Mouse (Mus musculus): ENCODE results near the gene Ambra1. TPM values are rescaled to one million over a fixed set of nuclear protein-coding genes. Genes with fewer than 3 reads are reported as not detected.

Ambra1 gene
- total RNA-seq, 1 experiment = 27.0 TPM

DNA sequence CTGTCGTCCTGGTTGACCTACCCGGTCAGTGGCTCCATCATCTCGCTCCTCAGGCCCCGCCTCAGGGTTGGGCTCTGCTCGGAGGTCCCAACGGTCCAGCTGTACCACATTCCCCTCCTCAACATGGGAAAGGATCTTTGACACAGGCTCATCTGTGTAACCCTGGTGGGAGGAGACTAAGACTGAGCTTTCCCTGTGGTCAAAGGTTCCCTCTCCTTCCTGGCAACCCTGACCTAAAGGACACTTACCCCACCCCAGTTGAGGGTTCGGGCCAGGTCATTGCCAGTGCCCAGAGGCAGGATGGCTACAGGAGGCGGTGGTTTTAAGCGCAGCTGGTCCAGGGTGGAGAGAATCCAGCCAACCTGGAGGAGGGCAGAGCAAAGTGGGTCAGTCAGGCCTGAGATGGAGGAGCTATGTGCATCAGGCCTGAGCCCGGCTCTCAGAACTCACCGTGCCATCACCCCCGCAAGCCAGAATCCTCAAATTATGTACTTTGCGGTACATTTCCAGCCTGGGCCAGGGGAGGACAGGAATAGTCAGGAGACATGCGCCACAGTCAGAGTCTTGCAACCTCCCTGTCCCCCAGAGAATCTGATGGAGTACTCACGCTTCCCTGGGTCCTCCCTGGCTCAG lies 209.5 kb downstream of the Ambra1 start:
- Histone ChIP-seq H3K4me3 (ENCODE audit: insufficient read depth in 1 of 2, low read depth in 1 of 2, low read length in 2 of 2, poor library complexity in 1 of 2, severe bottlenecking in 1 of 2) (no peak overlapping the region), H3K9ac (ENCODE audit: insufficient read depth, low read depth, low read length, poor library complexity, severe bottlenecking) (no peak overlapping the region), H3K27ac (ENCODE audit: insufficient read depth, low read depth, low read length, poor library complexity, severe bottlenecking) (no peak overlapping the region), H3K4me1 (ENCODE audit: control insufficient read depth in 2 of 2, insufficient read depth in 2 of 2, low read length in 2 of 2, poor library complexity in 1 of 2) (peaks cover 0 to 16% of the 10 kb centered on the region in 2 experiments; a peak in 2 of 4 replicates), H3K36me3 (ENCODE audit: control insufficient read depth, insufficient read depth, low read length, poor library complexity, severe bottlenecking) (peaks cover 57% of the 10 kb centered on the region), H3K9me3 (ENCODE audit: control insufficient read depth, insufficient read depth, low read depth, low read length) (no peaks in the 10 kb centered on the region)
- DNase-seq (ENCODE audit: low read depth, low spot score) = no peak
- TF ChIP-seq ZC3H11A (IDR thresholded peaks at IDR 0.05; ENCODE audit: borderline replicate concordance, low read depth, low read length) (no peak), MAFK (IDR thresholded peaks at IDR 0.05; ENCODE audit: insufficient read depth, low read depth, low read length) (no peak), CHD2 (IDR thresholded peaks at IDR 0.05; ENCODE audit: low read depth, low read length) (no peak), ZNF384 (IDR thresholded peaks at IDR 0.05; ENCODE audit: low read depth, low read length) (no peak), HCFC1 (IDR thresholded peaks at IDR 0.05; ENCODE audit: borderline replicate concordance, insufficient read depth, low read length) (no peak)
- in situ Hi-C loops (cut with MboI; ENCODE audit: low sequenced_read_pairs in 2 of 2, unreplicated experiment in 2 of 2) = no loop called here

DNA sequence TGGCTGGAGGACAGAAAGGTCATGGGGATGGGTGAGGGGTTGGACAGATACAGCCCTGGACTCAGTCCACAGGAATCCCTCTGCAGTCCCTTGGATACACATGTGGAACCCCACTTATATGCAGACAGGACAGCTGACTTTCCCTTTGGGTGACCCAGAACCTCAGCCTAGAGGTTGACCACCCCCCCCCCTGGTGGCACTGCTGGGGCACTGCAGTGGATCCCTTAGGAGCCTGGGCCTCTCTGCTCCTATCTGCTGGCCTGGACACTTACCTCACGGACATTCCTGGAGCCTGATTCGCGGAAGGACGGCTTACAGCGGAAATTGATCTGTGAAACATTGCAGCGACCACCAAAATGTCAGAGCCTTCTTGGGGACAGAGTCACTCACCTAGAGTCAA lies 212.4 kb downstream of the Ambra1 start:
- H3K9me3 ChIP-seq (ENCODE audit: control insufficient read depth, insufficient read depth, low read depth, low read length) = no peaks in the 10 kb centered on the region
- in situ Hi-C loops (cut with MboI; ENCODE audit: low sequenced_read_pairs in 2 of 2, unreplicated experiment in 2 of 2) = no loop called here
- TF ChIP-seq ZNF384 (IDR thresholded peaks at IDR 0.05; ENCODE audit: low read depth, low read length) (no peak), ZC3H11A (IDR thresholded peaks at IDR 0.05; ENCODE audit: borderline replicate concordance, low read depth, low read length) (no peak), CHD2 (IDR thresholded peaks at IDR 0.05; ENCODE audit: low read depth, low read length) (no peak), MAFK (IDR thresholded peaks at IDR 0.05; ENCODE audit: insufficient read depth, low read depth, low read length) (no peak), HCFC1 (IDR thresholded peaks at IDR 0.05; ENCODE audit: borderline replicate concordance, insufficient read depth, low read length) (no peak)
- H3K9ac ChIP-seq (ENCODE audit: insufficient read depth, low read depth, low read length, poor library complexity, severe bottlenecking) = no peak overlapping the region
- H3K4me3 ChIP-seq (ENCODE audit: insufficient read depth in 1 of 2, low read depth in 1 of 2, low read length in 2 of 2, poor library complexity in 1 of 2, severe bottlenecking in 1 of 2) = no peak overlapping the region
- H3K27ac ChIP-seq (ENCODE audit: insufficient read depth, low read depth, low read length, poor library complexity, severe bottlenecking) = no peak overlapping the region
- no peak for DNase-seq (ENCODE audit: low read depth, low spot score)
- peaks cover 32% of the 10 kb centered on the region for H3K36me3 ChIP-seq (ENCODE audit: control insufficient read depth, insufficient read depth, low read length, poor library complexity, severe bottlenecking)
- peaks cover 0 to 16% of the 10 kb centered on the region in 2 experiments; a peak in 3 of 4 replicates for H3K4me1 ChIP-seq (ENCODE audit: control insufficient read depth in 2 of 2, insufficient read depth in 2 of 2, low read length in 2 of 2, poor library complexity in 1 of 2)

DNA sequence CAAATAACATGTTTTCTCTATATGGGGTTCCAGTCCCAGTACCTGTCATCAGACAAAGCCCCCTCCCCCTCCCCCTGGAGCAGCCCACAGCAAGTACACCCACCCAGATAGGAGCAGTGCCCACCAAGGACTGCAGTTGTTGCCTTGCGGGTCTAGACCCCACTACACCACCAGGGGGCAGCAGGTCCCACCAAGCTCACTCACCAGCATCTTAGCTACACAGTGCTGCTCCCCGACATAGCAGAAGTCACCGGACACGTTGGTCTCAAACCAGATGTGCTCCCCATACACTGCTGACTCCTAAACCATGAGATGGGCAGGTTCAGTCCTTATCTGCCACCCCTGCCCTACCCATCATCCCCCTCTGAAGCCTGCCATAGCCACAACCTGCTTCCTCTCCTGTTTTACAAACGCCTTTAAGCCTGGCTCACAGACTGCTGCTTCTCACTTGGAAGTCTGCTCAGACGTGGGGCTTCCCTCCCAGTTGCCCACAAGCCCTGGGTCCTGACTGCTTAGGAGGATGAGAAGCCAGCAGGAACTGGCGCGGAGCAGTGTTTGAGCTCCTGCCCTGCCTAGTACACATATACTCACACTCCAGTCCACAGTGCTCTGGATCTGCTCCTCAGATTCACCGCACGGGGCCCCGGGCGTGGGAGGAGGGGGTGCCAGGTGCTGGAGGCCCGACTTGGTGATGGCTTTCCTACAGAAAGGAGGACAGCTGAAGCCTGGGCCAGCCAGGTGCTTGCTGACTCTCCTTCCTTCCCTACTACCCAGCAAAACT lies 214.4 kb downstream of the Ambra1 start:
- H3K27ac ChIP-seq (ENCODE audit: insufficient read depth, low read depth, low read length, poor library complexity, severe bottlenecking) = no peak overlapping the region

DNA sequence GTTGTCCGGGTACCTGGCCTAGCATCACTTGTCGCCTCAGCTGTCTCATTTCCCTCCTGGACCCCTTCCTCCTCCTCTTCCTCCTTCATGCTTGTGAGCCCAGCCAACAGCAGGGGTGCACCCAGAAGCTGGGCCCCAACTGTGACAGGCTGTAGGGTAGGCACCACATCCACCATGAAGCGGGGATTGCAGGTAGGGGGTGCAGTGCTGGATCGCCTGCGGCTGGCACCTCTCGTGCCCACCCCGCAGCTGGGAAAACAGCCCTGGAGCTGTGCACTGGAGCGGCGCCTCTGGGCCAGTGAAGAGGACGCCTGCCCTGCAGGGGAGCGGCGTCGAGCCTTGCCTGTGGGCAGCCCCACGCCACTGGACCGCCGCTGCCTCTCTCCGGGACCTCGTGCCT lies 215.5 kb downstream of the Ambra1 start, which contains the start of gene Gm9821:
TSS of gene Gm9821 (plus strand) at position 221 of the 400 bp plus-strand sequence.
- Histone ChIP-seq H3K4me1 (ENCODE audit: control insufficient read depth in 2 of 2, insufficient read depth in 2 of 2, low read length in 2 of 2, poor library complexity in 1 of 2) (peaks cover 0 to 29% of the 10 kb centered on the region in 2 experiments; a peak in 3 of 4 replicates), H3K27ac (ENCODE audit: insufficient read depth, low read depth, low read length, poor library complexity, severe bottlenecking) (no peak within 1 kb of the TSS), H3K36me3 (ENCODE audit: control insufficient read depth, insufficient read depth, low read length, poor library complexity, severe bottlenecking) (peaks cover 8% of the 10 kb centered on the region; the same call in 1 of the 2 replicates), H3K9ac (ENCODE audit: insufficient read depth, low read depth, low read length, poor library complexity, severe bottlenecking) (peak within 1 kb of the TSS; percentile 26; the same call in 1 of the 2 replicates), H3K4me3 (ENCODE audit: insufficient read depth in 1 of 2, low read depth in 1 of 2, low read length in 2 of 2, poor library complexity in 1 of 2, severe bottlenecking in 1 of 2) (peak within 1 kb of the TSS in 1 of 2 experiments; percentile 20; a peak in 2 of 4 replicates), H3K9me3 (ENCODE audit: control insufficient read depth, insufficient read depth, low read depth, low read length) (no peaks in the 10 kb centered on the region)
- DNase-seq (ENCODE audit: low read depth, low spot score) = no peak
- in situ Hi-C loops (cut with MboI; ENCODE audit: low sequenced_read_pairs in 2 of 2, unreplicated experiment in 2 of 2) = no loop called here
- TF ChIP-seq ZNF384 (IDR thresholded peaks at IDR 0.05; ENCODE audit: low read depth, low read length) (no peak), ZC3H11A (IDR thresholded peaks at IDR 0.05; ENCODE audit: borderline replicate concordance, low read depth, low read length) (no peak), HCFC1 (IDR thresholded peaks at IDR 0.05; ENCODE audit: borderline replicate concordance, insufficient read depth, low read length) (no peak), MAFK (IDR thresholded peaks at IDR 0.05; ENCODE audit: insufficient read depth, low read depth, low read length) (no peak), CHD2 (IDR thresholded peaks at IDR 0.05; ENCODE audit: low read depth, low read length) (no peak)

More for the DNA sequence above, 214.4 kb downstream of the Ambra1 start:
- Histone ChIP-seq H3K9me3 (ENCODE audit: control insufficient read depth, insufficient read depth, low read depth, low read length) (no peaks in the 10 kb centered on the region), H3K4me3 (ENCODE audit: insufficient read depth in 1 of 2, low read depth in 1 of 2, low read length in 2 of 2, poor library complexity in 1 of 2, severe bottlenecking in 1 of 2) (peak overlapping the region in 1 of 2 experiments; percentile 20; a peak in 2 of 4 replicates), H3K4me1 (ENCODE audit: control insufficient read depth in 2 of 2, insufficient read depth in 2 of 2, low read length in 2 of 2, poor library complexity in 1 of 2) (peaks cover 0 to 18% of the 10 kb centered on the region in 2 experiments; a peak in 3 of 4 replicates), H3K36me3 (ENCODE audit: control insufficient read depth, insufficient read depth, low read length, poor library complexity, severe bottlenecking) (peaks cover 14% of the 10 kb centered on the region), H3K9ac (ENCODE audit: insufficient read depth, low read depth, low read length, poor library complexity, severe bottlenecking) (peak overlapping the region; percentile 26; the same call in 1 of the 2 replicates)
- in situ Hi-C loops (cut with MboI; ENCODE audit: low sequenced_read_pairs in 2 of 2, unreplicated experiment in 2 of 2) = no loop called here
- TF ChIP-seq HCFC1 (IDR thresholded peaks at IDR 0.05; ENCODE audit: borderline replicate concordance, insufficient read depth, low read length) = no peak
- no peak for TF ChIP-seq ZNF384 (IDR thresholded peaks at IDR 0.05; ENCODE audit: low read depth, low read length)
- no peak for TF ChIP-seq CHD2 (IDR thresholded peaks at IDR 0.05; ENCODE audit: low read depth, low read length)
- no peak for TF ChIP-seq MAFK (IDR thresholded peaks at IDR 0.05; ENCODE audit: insufficient read depth, low read depth, low read length)
- TF ChIP-seq ZC3H11A (IDR thresholded peaks at IDR 0.05; ENCODE audit: borderline replicate concordance, low read depth, low read length) = no peak
- DNase-seq (ENCODE audit: low read depth, low spot score) = no peak

Measured in ES-E14 (cell line).